Mouse (Mus musculus): ENCODE measurements at regions not wholly inside any gene's neighbourhood (a gene's known extent, or its start where the extent isn't known, plus 50 kb on each side); places are given as distances from the start of the nearest gene placed in this dataset.

- TF ChIP-seq CTCF (conservative IDR thresholded peaks at IDR 0.05; ENCODE audit: low read length): no peak
- TF ChIP-seq POU5F1 (IDR thresholded peaks at IDR 0.05; ENCODE audit: borderline replicate concordance, low read length): no peak
- no peak for TF ChIP-seq NANOG (IDR thresholded peaks at IDR 0.05; ENCODE audit: borderline replicate concordance, low read length)
Measured at GRCm38 (mm10) chr1:51577701-51578100, 99.5 kb upstream of the Nabp1 start.

Measured in E14TG2a.4 (cell line).